8 mouse cellular contexts compared by ENCODE assay signal in the genomic region with DNA sequence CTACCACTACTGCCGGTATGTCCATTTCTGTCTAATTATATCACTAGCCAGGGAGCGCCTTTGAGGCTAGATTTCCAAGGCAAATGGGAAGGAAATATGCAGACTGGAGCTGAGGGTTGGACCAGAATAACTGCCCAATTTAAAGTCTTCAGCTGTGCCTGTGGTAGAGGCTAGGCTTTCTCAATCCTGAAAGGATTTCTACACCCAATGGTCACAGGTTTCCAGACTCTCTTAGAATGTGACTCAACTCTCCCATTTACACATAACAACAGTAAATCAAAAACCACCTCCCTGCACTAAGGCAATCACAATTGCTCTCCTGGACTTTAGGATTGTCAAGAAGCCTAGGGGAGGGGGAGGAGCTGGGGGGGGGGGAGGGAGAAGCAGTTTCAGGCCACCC. TPM values are rescaled to one million over a fixed set of nuclear protein-coding genes. Genes with fewer than 3 reads are reported as not detected.
DNase-seq lines count a peak whose midpoint lies in the region; ATAC-seq lines count a peak whose summit lies in the region.

No protein-coding gene starts in this region.

- no peaks in the 10 kb centered on the region for H3K27me3 ChIP-seq in neural tube, embryonic 11.5 days (ENCODE audit: control insufficient read depth, insufficient read depth, low read length)
- no peaks in the 10 kb centered on the region for H3K27me3 ChIP-seq in heart, embryonic 13.5 days (replicated peaks)
- H3K27me3 ChIP-seq in limb, embryonic 13.5 days: no peaks in the 10 kb centered on the region
- H3K27me3 ChIP-seq in neural tube, embryonic 13.5 days: no peaks in the 10 kb centered on the region

- H3K36me3 ChIP-seq in neural tube, embryonic 11.5 days (ENCODE audit: control insufficient read depth, insufficient read depth, low read length): no peaks in the 10 kb centered on the region
- H3K36me3 ChIP-seq in heart, embryonic 13.5 days: no peaks in the 10 kb centered on the region
- no peaks in the 10 kb centered on the region for H3K36me3 ChIP-seq in limb, embryonic 13.5 days
- H3K36me3 ChIP-seq in neural tube, embryonic 13.5 days: no peaks in the 10 kb centered on the region

- H3K9ac ChIP-seq in neural tube, embryonic 11.5 days (ENCODE audit: low read length): no peak overlapping the region; the same call in 1 of the 2 replicates
- H3K9ac ChIP-seq in heart, embryonic 13.5 days: peak overlapping the region; percentile 89
- peak overlapping the region; percentile 77 for H3K9ac ChIP-seq in limb, embryonic 13.5 days
- peak overlapping the region; percentile 77 for H3K9ac ChIP-seq in neural tube, embryonic 13.5 days

- 81% methylated on average over 2 of the region's 2 CpGs for WGBS in neural tube, embryonic 11.5 days
- WGBS in heart, embryonic 13.5 days: 31% methylated on average over 2 of the region's 2 CpGs
- whole genome bisulfite sequencing in limb, embryonic 13.5 days: 76% methylated on average over 2 of the region's 2 CpGs
- WGBS in neural tube, embryonic 13.5 days: 76% methylated on average over 2 of the region's 2 CpGs

- peak overlapping the region; percentile 49 for H3K4me3 ChIP-seq in neural tube, embryonic 11.5 days (ENCODE audit: low read depth, low read length)
- peak overlapping the region; percentile 76 for H3K4me3 ChIP-seq in heart, embryonic 13.5 days
- peak overlapping the region; percentile 64 for H3K4me3 ChIP-seq in limb, embryonic 13.5 days
- peak overlapping the region; percentile 52 for H3K4me3 ChIP-seq in neural tube, embryonic 13.5 days

- H3K27ac ChIP-seq in neural tube, embryonic 11.5 days (ENCODE audit: low read depth, low read length): no peak overlapping the region
- H3K27ac ChIP-seq in heart, embryonic 13.5 days (replicated peaks): peak overlapping the region; percentile 88
- peak overlapping the region; percentile 33; the same call in 1 of the 2 replicates for H3K27ac ChIP-seq in limb, embryonic 13.5 days
- no peak overlapping the region for H3K27ac ChIP-seq in neural tube, embryonic 13.5 days (replicated peaks)

- intact Hi-C loops in left cerebral cortex, postnatal 25 days (cut with DNase I): loop anchor here (10.0 kb wide), 1 partner anchor 713 kb away; no protein-coding TSS in a partner anchor

- H3K4me1 ChIP-seq in neural tube, embryonic 11.5 days (ENCODE audit: control insufficient read depth, insufficient read depth, low read length): no peaks in the 10 kb centered on the region
- H3K4me1 ChIP-seq in heart, embryonic 13.5 days: peaks cover 41% of the 10 kb centered on the region
- peaks cover 16% of the 10 kb centered on the region for H3K4me1 ChIP-seq in limb, embryonic 13.5 days
- H3K4me1 ChIP-seq in neural tube, embryonic 13.5 days (replicated peaks): peaks cover 13% of the 10 kb centered on the region

- DNase-seq in neural tube, embryonic 11.5 days (ENCODE audit: low spot score): no peak
- no peak for DNase-seq in neural tube, embryonic 10.5 days (ENCODE audit: extremely low spot score, low spot score)
- no peak for DNase-seq in ovary, postnatal 36 days (ENCODE audit: low spot score)
- no peak for DNase-seq in left cerebral cortex, postnatal 25 days (ENCODE audit: low spot score in 2 of 2)
- DNase-seq in frontal cortex, postnatal 14 days (ENCODE audit: low spot score in 2 of 2): no peak

- no peaks in the 10 kb centered on the region for H3K9me3 ChIP-seq in neural tube, embryonic 11.5 days (ENCODE audit: control insufficient read depth, low read length)
- no peaks in the 10 kb centered on the region for H3K9me3 ChIP-seq in heart, embryonic 13.5 days
- H3K9me3 ChIP-seq in limb, embryonic 13.5 days: no peaks in the 10 kb centered on the region
- H3K9me3 ChIP-seq in neural tube, embryonic 13.5 days: no peaks in the 10 kb centered on the region

- no peak for ATAC-seq in neural tube, embryonic 11.5 days (ENCODE audit: insufficient read depth, low FRiP score, low TSS enrichment)
- no peak for ATAC-seq in heart, embryonic 13.5 days (ENCODE audit: extremely low read depth, insufficient number of reproducible peaks, low FRiP score, low TSS enrichment)
- no peak for ATAC-seq in limb, embryonic 13.5 days (ENCODE audit: low FRiP score, low read depth)
- ATAC-seq in neural tube, embryonic 13.5 days (ENCODE audit: low read depth): peak; percentile 29; the same call in 1 of the 2 replicates

- H3K4me2 ChIP-seq in neural tube, embryonic 11.5 days (ENCODE audit: low read depth): peak overlapping the region; percentile 63
- H3K4me2 ChIP-seq in heart, embryonic 13.5 days: peak overlapping the region; percentile 74
- H3K4me2 ChIP-seq in limb, embryonic 13.5 days (replicated peaks): peak overlapping the region; percentile 70
- H3K4me2 ChIP-seq in neural tube, embryonic 13.5 days: peak overlapping the region; percentile 67

RNA-seq across cellular contexts. Expression of gene Snx7, which starts 0.6 kb away (rescaled TPM):
- 14.4 and 16.9 TPM in 2 replicates for polyA plus RNA-seq in neural tube, embryonic 11.5 days (2014; fragmentation: Nextera tagmentation; extraction: Ambion mirVana)
- 36.1 and 40.0 TPM in 2 replicates for polyA plus RNA-seq in heart, embryonic 13.5 days (2015; fragmentation: Nextera tagmentation; extraction: Ambion mirVana)
- polyA plus RNA-seq in limb, embryonic 13.5 days (2015; fragmentation: Nextera tagmentation; extraction: Ambion mirVana): 28.7 and 29.4 TPM in 2 replicates
- 17.7 and 19.0 TPM in 2 replicates for polyA plus RNA-seq in neural tube, embryonic 13.5 days (2015; fragmentation: Nextera tagmentation; extraction: Ambion mirVana)
- 10 to 100 TPM; 19.1 to 21.8 TPM for total RNA-seq in left cerebral cortex, postnatal 25 days (2021)

Comparison
In these comparisons a context has a peak if more than half of its experiments do, and no peak if none do; other contexts are left out.
1. H3K27ac ChIP-seq: peak in heart, embryonic 13.5 days (single experiment) and limb, embryonic 13.5 days (single experiment); none in neural tube, embryonic 11.5 days (single experiment) and neural tube, embryonic 13.5 days (single experiment).
2. Peak in every context shown above with its lines, with median percentiles within 50 percentile points of each other: H3K4me2 ChIP-seq and H3K4me3 ChIP-seq.